Mouse (Mus musculus) v-Abl transformed pro-B cells (cell line): ENCODE results near the gene H2al1o.
"Not testable (repeated sequence)": the region's sequence is repeated elsewhere in the genome, so short reads cannot be mapped to it uniquely, and the experiment has no call there.

Experiments used
- in situ Hi-C, 2 experiments: fragments of 400-800 bp; cut with MboI; formaldehyde crosslinking; loops; one replicate each; pipeline ENCODE4 v1.15.1; 2025; ENCODE audit not compliant: unreplicated experiment in 2 of 2

Gene H2al1o

DNA sequence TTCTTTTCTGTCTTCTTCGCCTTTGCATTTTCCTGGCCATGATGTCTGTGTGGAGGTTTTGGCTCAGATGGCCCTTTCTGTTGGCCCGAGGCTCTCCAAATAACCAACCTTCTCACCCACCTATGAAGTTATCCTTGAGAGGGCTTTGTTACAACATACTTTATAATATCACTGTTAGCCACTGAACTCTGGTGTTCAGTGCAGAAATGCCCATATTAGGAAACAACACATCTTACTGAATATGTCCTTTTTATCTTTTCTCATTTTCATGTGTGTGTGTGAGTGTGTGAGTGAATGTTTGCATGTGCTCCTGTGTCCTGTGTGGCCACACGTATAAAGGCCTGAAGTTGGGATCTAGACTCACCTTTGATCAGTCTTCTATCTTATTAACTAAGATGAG is at the start of gene H2al1o:
Gene H2al1o (minus strand): TSS at position 101 of the 400 bp plus-strand sequence.
- in situ Hi-C loops: not testable (repeated sequence)

GRCm38 (mm10) chrX:9598036-9598435 is 25.8 kb upstream of the H2al1o start:
- in situ Hi-C loops: not testable (repeated sequence)

DNA sequence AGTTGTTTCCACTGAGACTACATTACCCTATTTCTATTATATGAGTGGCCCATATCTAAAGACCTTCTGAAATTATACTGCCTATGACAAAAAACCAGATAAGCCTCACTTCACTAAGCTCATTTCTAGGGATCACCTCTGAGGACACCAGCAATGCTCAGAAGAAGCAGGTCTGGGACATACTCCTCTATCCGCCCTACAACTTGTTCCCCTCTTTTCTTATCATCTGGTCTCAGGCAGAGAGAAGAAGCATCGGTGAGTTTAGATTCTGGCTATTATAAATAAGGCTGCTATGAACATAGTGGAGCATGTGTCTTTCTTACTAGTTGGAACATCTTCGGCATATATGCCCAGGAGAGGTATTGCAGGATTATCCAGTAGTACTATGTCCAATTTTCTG is 35.3 kb downstream of the H2al1o start:
- in situ Hi-C loops: no loop called here
